Mouse (Mus musculus) neural tube, embryonic 15.5 days (tissue): ENCODE measurements around the gene Btbd19. TPM values are rescaled to one million over a fixed set of nuclear protein-coding genes. Genes with fewer than 3 reads are reported as not detected.

ENCODE experiments used
- ATAC-seq: fragments of 200-750 bp; cut with Nextera tagmentation; 2 replicates; pipeline ENCODE4 v1.8.0; 2017; ENCODE audit warnings: mild to moderate bottlenecking, moderate TSS enrichment, moderate library complexity; ENCODE audit not compliant: low FRiP score
- H3K27ac ChIP-seq: fragments of 300-500 bp; sonication (generic); replicated peaks from 2 replicates; pipeline ENCODE4 v1.5.1; 2015; ENCODE audit warnings: mild to moderate bottlenecking, inconsistent platforms
- H3K27me3 ChIP-seq: fragments of 300-500 bp; sonication (generic); replicated peaks from 2 replicates; pipeline ENCODE4 v1.6.1; 2015; ENCODE audit warnings: inconsistent platforms
- H3K36me3 ChIP-seq: fragments of 300-500 bp; sonication (generic); 2 replicates; pipeline ENCODE4 v1.6.1; 2015; ENCODE audit warnings: inconsistent platforms
- H3K4me1 ChIP-seq: fragments of 300-500 bp; sonication (generic); 2 replicates; pipeline ENCODE4 v1.6.1; 2015; ENCODE audit warnings: inconsistent platforms
- H3K4me2 ChIP-seq: fragments of 300-500 bp; sonication (generic); 2 replicates; pipeline ENCODE4 v1.6.1; 2015; ENCODE audit warnings: inconsistent platforms, mild to moderate bottlenecking, moderate library complexity
- H3K4me3 ChIP-seq: fragments of 300-500 bp; sonication (generic); replicated peaks from 2 replicates; pipeline ENCODE4 v1.5.1; 2015; ENCODE audit warnings: mild to moderate bottlenecking, inconsistent platforms
- H3K9ac ChIP-seq: fragments of 300-500 bp; sonication (generic); replicated peaks from 2 replicates; pipeline ENCODE4 v1.6.1; 2015; ENCODE audit warnings: mild to moderate bottlenecking, inconsistent platforms
- H3K9me3 ChIP-seq: fragments of 300-500 bp; sonication (generic); replicated peaks from 2 replicates; pipeline ENCODE4 v1.6.1; 2016; ENCODE audit warnings: inconsistent platforms
- WGBS: fragments of 180-500 bp; shearing (Covaris S2); methylation state at CpG from one replicate; pipeline ENCODE4 v1.1.7; 2015; ENCODE audit warnings: mixed read lengths; 5-methylcytosine and 5-hydroxymethylcytosine counted together
- polyA plus RNA-seq: library from polyadenylated mRNA; unstranded; fragments of >200 nt; fragmentation: Nextera tagmentation; extraction: Ambion mirVana; gene quantifications from 2 replicates; pipeline ENCODE4 v1.2.1, GENCODE M21; 2015

Btbd19 gene
- polyA plus RNA-seq, 1 experiment from 2014 or later, result 4.7 TPM

DNA sequence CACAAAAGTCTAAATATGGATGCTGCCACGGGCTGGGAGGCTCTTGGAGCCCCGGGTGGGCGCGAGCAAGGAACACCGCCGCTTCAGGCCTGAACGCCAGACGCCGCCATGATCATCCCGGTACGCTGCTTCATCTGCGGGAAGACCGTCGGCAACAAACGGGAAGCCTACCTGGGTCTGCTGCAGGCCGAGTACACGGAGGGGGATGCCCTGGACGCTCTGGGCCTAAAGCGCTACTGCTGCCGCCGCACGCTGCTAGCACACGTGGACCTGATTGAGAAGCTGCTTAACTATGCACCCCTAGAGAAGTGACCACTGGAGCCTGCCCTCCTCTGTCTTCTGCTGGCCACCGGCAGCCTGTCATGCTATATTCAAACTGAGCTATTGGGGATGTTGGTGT lies 23.3 kb upstream of the Btbd19 start:
- Histone ChIP-seq H3K27ac (no peak overlapping the region), H3K4me1 (peaks cover 16% of the 10 kb centered on the region), H3K4me3 (no peak overlapping the region), H3K27me3 (no peaks in the 10 kb centered on the region), H3K4me2 (no peak overlapping the region), H3K36me3 (peaks cover 40% of the 10 kb centered on the region), H3K9ac (no peak overlapping the region), H3K9me3 (no peaks in the 10 kb centered on the region)
- ATAC-seq, result no peak
- 71% methylated on average over 24 of the region's 24 CpGs for WGBS

DNA sequence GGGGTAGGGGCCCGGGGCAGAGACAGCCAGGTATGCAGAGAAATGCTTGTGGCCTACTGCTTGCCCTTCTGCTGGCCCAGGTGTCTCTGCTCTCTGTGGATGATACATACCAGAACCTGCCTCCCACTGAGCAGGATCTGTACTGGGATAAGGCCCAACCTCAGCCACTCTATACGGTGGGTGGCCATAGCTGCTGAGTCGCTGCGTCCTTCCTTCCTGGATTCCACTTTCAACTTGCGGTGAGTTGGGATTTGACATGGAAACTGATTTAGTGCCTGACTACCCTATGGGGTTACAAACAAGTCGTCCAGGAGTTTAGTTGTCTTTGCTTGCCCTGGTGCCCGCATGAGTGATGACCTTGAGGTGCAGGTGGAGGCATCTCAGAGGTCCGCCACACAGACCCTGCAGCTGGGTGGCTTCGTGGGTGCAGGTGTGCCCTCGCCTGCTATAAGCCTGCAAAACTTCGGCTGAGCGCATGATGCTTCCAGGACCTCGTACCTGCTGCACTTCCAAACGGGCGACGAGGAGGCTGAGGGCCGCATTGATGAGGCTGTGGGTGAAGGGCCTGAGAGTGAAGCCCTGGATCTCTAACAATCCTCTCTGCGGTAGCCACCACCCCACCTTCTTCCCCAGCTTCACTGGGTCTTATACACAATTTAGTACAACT lies 22.7 kb upstream of the Btbd19 start:
- peaks cover 34% of the 10 kb centered on the region for H3K36me3 ChIP-seq
- 88% methylated on average over 18 of the region's 18 CpGs for WGBS
- ATAC-seq, result no peak
- H3K9me3 ChIP-seq, result no peaks in the 10 kb centered on the region
- H3K4me1 ChIP-seq, result peaks cover 9% of the 10 kb centered on the region
- no peak overlapping the region for H3K9ac ChIP-seq
- H3K4me3 ChIP-seq, result no peak overlapping the region
- no peaks in the 10 kb centered on the region for H3K27me3 ChIP-seq
- H3K4me2 ChIP-seq, result no peak overlapping the region
- H3K27ac ChIP-seq, result no peak overlapping the region

DNA sequence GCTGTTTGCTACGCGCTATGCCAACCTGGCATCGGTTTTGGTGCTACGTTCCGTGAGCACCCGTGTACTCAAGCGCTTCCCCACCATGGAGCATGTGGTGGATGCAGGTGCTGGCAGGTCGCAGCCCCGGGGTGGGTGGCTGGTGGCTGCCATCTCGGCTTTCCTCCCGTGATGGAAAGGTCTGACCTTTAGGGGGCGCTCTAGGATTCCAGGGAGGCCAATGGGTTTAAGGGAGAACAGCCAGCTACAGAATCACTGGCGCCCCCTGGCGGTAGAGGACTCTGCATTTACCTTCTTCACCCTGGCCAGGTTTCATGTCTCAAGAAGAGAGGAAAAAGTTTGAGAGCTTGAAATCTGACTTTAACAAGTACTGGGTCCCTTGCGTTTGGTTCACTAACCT lies 20.7 kb upstream of the Btbd19 start:
- Histone ChIP-seq H3K4me1 (no peaks in the 10 kb centered on the region), H3K27ac (no peak overlapping the region), H3K4me3 (no peak overlapping the region), H3K9me3 (no peaks in the 10 kb centered on the region), H3K36me3 (peaks cover 16% of the 10 kb centered on the region), H3K9ac (no peak overlapping the region), H3K4me2 (no peak overlapping the region), H3K27me3 (no peaks in the 10 kb centered on the region)
- no peak for ATAC-seq
- 32% methylated on average over 15 of the region's 15 CpGs for WGBS

DNA sequence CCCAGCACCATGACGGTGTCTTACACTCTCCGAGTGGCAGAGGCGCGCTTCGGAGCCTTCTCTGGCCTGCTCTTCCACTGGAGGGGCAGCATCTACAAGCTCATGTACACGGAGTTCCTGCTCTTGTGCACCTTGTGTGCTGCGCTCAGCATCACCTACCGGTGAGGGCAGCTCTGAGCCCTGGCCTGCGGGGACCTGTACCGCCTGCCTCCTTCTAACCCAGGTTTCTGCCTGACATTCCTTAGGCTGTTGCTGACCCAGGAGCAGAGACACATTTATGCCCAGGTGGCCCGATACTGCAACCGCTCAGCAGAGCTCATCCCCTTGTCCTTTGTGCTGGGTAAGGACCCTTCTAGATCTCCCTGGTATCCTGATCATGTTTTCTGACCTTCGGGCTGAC lies 19.7 kb upstream of the Btbd19 start:
- H3K36me3 ChIP-seq, result peaks cover 6% of the 10 kb centered on the region
- no peaks in the 10 kb centered on the region for H3K4me1 ChIP-seq
- ATAC-seq, result no peak
- no peak overlapping the region for H3K4me2 ChIP-seq
- no peak overlapping the region for H3K4me3 ChIP-seq
- no peaks in the 10 kb centered on the region for H3K9me3 ChIP-seq
- no peaks in the 10 kb centered on the region for H3K27me3 ChIP-seq
- H3K9ac ChIP-seq, result no peak overlapping the region
- H3K27ac ChIP-seq, result no peak overlapping the region
- WGBS, result 91% methylated on average over 13 of the region's 13 CpGs

DNA sequence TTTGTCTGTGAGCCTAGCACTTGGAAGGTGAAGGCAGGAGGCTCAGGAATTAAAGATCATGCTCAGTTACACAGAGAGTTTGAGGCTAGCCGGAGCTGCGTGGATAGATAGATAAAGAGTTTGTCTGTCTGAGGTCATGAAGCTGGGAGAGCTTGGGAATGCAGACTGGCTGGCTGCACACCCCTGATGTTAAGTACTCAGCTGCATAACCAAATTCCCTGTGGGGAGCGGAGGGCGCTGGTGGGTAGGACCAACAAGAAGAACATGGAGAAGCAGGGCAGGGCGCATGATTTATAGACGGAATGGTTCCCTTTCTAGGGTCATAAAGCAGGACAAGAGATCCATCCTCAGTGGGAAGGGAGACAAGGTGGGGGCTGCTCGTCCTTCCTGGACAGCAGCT lies 17.5 kb upstream of the Btbd19 start:
- no peak for ATAC-seq
- Histone ChIP-seq H3K27me3 (no peaks in the 10 kb centered on the region), H3K4me3 (no peak overlapping the region), H3K4me2 (no peak overlapping the region), H3K9ac (no peak overlapping the region), H3K36me3 (no peaks in the 10 kb centered on the region), H3K27ac (no peak overlapping the region), H3K9me3 (no peaks in the 10 kb centered on the region), H3K4me1 (no peaks in the 10 kb centered on the region)
- WGBS, result 48% methylated on average over 7 of the region's 7 CpGs

DNA sequence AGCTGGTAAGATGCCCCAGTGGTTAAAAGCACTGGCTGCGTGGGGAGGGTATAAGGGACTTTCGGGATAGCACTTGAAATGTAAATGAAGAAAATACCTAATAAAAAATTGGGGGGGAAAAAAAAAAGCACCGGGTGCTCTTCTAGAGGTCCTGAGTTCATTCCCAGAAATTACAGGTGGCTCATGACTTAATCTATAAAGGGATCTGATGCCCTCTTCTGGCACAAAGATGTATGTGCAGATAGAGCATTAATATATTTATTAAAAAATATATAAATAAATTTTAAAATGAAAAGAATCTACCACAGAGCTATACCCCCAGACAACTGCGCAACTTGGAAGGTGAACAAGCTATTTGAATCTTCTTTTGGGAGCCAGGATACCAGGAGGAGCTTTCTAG lies 15.1 kb upstream of the Btbd19 start:
- H3K9me3 ChIP-seq, result no peaks in the 10 kb centered on the region
- no peak for ATAC-seq
- no peaks in the 10 kb centered on the region for H3K4me1 ChIP-seq
- no peaks in the 10 kb centered on the region for H3K36me3 ChIP-seq
- no peak overlapping the region for H3K27ac ChIP-seq
- 36% methylated on average over 4 of the region's 4 CpGs for WGBS
- H3K9ac ChIP-seq, result no peak overlapping the region
- H3K4me2 ChIP-seq, result no peak overlapping the region
- H3K27me3 ChIP-seq, result no peaks in the 10 kb centered on the region
- H3K4me3 ChIP-seq, result no peak overlapping the region

DNA sequence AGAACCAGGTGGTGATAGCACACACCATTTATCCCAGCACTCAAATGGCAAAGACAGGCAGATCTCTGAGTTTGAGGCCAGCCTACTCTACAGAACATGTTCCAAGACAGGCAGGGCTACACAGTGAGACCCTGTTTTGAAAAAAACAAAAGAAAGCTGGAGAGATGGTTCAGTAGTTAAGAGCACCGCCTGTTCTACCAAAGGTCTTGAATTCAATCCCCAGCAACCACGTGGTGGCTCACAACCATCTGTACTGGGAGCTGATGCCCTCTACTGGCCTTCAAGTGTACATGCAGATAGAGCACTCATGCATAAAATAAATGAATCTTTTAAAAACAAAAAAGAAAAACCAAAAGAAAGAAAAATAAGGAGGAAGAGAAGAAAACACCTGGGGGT lies 13.7 kb upstream of the Btbd19 start:
- ATAC-seq, result no peak

DNA sequence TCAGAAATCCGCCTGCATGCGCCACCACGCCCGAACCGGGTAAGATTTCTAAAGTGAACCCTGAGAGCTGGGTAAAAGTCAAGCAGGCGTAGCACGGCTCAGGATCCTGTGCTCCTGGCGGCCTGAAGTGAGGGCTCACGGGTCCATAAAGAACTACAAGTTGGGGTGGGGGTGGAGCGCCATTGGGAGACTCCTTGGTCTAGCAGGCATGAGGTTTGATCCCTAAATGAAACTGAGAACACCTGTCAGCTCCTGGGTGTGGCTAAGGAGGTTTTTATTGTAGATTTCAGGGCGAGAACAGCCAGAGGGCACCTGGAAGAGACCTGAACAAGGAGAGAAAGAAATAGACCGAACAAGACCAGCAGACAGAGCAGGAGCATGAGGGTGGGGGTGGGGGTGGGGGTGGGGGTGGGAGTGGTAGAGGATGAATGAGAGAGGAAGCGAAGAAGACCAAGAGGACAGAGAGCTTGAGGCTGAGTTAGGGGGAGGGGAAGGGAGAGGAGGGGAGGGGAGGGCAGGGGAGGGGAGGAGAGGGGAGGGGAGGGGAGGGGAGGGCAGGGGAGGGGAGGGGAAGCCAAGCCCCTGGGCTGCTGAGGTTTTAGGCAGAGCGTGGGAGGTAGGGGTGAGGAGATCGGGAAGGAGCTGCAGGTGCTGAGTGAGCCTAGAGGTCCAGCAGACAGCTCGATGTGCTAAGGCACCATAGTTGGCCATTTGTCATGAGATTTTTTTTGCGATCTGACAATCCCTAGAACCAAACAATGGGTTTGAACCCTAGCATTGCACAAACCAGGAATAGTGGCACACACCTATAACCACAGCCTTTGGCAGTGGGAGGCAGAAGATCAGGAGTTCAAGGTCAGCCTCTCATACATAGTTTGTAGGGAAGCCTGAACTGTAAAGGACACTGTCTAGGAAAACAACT lies 13.0 kb upstream of the Btbd19 start:
- no peak overlapping the region for H3K27ac ChIP-seq
- H3K9me3 ChIP-seq, result no peaks in the 10 kb centered on the region
- WGBS, result 72% methylated on average over 15 of the region's 17 CpGs
- H3K4me3 ChIP-seq, result no peak overlapping the region
- H3K27me3 ChIP-seq, result no peaks in the 10 kb centered on the region
- H3K4me1 ChIP-seq, result peaks cover 9% of the 10 kb centered on the region
- no peak overlapping the region for H3K9ac ChIP-seq
- no peak overlapping the region for H3K4me2 ChIP-seq
- H3K36me3 ChIP-seq, result no peaks in the 10 kb centered on the region
- no peak for ATAC-seq

More for the DNA sequence above, 13.7 kb upstream of the Btbd19 start:
- H3K9ac ChIP-seq, result no peak overlapping the region
- H3K4me3 ChIP-seq, result no peak overlapping the region
- no peaks in the 10 kb centered on the region for H3K36me3 ChIP-seq
- peaks cover 5% of the 10 kb centered on the region for H3K4me1 ChIP-seq
- 3% methylated on average over 2 of the region's 2 CpGs for WGBS
- H3K27ac ChIP-seq, result no peak overlapping the region
- H3K4me2 ChIP-seq, result no peak overlapping the region
- H3K9me3 ChIP-seq, result no peaks in the 10 kb centered on the region
- no peaks in the 10 kb centered on the region for H3K27me3 ChIP-seq

DNA sequence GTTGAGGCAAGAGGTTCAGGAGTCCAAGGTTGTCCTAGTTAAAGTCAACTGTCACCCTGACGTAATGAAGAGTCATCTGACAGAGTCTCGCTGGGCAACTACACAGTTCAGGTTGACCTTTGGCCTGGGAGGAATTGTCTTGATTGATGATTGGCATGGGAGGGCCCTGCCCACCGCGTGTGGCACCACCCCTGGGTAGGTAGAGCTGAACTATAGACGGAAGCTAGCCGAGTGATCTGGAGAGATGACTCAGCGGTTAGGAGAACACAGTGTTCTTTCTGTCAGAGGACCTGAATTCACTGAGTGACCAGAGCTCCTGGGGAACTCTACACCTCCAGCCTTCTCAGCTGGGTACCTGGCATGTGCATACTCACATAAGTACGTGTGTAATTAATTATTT lies 10.5 kb upstream of the Btbd19 start:
- H3K4me3 ChIP-seq, result no peak overlapping the region
- no peak overlapping the region for H3K4me2 ChIP-seq
- no peak overlapping the region for H3K27ac ChIP-seq
- 36% methylated on average over 8 of the region's 8 CpGs for WGBS
- no peaks in the 10 kb centered on the region for H3K9me3 ChIP-seq
- peaks cover 5% of the 10 kb centered on the region; the same call in 1 of the 2 replicates for H3K36me3 ChIP-seq
- no peak for ATAC-seq
- no peak overlapping the region for H3K9ac ChIP-seq
- H3K27me3 ChIP-seq, result no peaks in the 10 kb centered on the region
- H3K4me1 ChIP-seq, result peaks cover 29% of the 10 kb centered on the region

DNA sequence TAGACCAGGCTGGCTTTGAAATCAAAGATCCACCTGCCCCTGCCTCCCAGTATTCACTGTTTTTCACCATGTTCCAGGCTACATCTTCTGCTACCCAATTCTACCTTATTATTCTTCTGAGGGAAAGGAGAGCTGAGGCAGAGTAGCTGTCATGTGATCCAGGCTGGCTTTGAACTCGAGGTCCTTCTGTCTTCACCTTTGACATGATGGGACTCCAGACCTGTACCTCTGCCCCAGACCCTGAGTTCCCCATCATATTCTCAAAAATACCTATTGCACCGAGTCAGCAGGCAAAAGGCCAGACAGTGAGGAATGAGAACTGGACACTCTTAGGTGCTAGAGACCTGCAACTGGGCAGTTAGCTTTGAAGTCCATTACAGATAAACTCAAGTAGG lies 9.1 kb upstream of the Btbd19 start:
- Histone ChIP-seq H3K27ac (peak overlapping the region; percentile 88; the same call in 1 of the 2 replicates), H3K4me2 (peak overlapping the region; percentile 73), H3K36me3 (peaks cover 19% of the 10 kb centered on the region), H3K4me1 (peaks cover 29% of the 10 kb centered on the region), H3K9ac (no peak overlapping the region), H3K27me3 (no peaks in the 10 kb centered on the region), H3K4me3 (peak overlapping the region; percentile 91; the same call in 1 of the 2 replicates), H3K9me3 (no peaks in the 10 kb centered on the region)
- 37% methylated on average over 2 of the region's 2 CpGs for WGBS
- no peak for ATAC-seq

DNA sequence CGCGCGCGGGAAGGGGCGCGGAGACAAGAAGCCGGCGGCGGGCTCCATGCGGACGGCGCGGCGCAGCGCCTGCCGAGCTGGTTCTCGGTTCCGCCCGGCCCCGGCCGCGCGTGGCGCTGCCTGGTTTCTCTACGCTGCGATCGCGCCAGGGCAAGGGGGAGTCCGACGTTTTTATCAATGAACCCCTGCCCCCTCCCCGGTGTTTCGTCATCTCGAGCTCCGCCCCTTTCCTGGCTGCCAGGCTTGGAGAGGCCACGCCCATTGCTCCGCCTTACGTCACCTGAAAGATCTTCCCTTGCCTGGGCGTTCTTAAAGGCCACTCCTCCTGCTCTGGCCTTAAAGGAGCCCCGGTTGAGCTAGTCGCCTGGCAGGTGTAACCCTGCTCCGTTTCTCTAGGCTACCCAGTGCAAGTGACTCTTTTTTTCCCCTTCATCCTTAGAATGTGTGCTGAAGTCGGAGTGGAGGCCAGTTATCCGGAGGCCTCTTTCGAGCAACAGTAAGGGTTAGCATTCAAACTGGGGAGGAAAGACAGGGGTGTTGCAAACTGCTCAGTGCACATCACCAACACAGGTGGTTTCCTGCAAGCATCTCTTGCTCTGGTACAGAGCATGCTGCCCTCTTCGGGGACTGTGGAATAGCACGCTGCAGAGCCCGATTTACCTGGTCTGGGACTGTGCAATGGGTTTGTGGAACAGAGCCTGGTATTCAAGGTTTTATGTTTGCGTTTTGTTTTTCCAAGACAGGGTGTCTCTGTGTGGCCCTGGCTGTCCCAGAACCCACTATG lies 8.5 kb upstream of the Btbd19 start, which contains the start of gene Plk3:
Gene Plk3, minus strand, starts transcription at position 147 of the 784 bp plus-strand sequence.
- Histone ChIP-seq H3K4me3 (peak within 1 kb of the TSS; percentile 91), H3K27me3 (no peaks in the 10 kb centered on the region), H3K27ac (peak within 1 kb of the TSS; percentile 88), H3K9ac (peak within 1 kb of the TSS; percentile 85), H3K9me3 (no peaks in the 10 kb centered on the region), H3K4me1 (peaks cover 29% of the 10 kb centered on the region), H3K4me2 (peak within 1 kb of the TSS; percentile 73), H3K36me3 (peaks cover 25% of the 10 kb centered on the region)
- WGBS, result 2% methylated on average over 46 of the region's 48 CpGs
- ATAC-seq, result peak; percentile 93
